Mouse (Mus musculus) layer of hippocampus, adult 9-10 months (tissue): ENCODE results near the gene Adgra3.

ENCODE experiments used
- DNase-seq: peaks from one replicate; pipeline ENCODE4 v3.0.0; 2022; ENCODE audit warnings: low spot score

Gene Adgra3

DNA sequence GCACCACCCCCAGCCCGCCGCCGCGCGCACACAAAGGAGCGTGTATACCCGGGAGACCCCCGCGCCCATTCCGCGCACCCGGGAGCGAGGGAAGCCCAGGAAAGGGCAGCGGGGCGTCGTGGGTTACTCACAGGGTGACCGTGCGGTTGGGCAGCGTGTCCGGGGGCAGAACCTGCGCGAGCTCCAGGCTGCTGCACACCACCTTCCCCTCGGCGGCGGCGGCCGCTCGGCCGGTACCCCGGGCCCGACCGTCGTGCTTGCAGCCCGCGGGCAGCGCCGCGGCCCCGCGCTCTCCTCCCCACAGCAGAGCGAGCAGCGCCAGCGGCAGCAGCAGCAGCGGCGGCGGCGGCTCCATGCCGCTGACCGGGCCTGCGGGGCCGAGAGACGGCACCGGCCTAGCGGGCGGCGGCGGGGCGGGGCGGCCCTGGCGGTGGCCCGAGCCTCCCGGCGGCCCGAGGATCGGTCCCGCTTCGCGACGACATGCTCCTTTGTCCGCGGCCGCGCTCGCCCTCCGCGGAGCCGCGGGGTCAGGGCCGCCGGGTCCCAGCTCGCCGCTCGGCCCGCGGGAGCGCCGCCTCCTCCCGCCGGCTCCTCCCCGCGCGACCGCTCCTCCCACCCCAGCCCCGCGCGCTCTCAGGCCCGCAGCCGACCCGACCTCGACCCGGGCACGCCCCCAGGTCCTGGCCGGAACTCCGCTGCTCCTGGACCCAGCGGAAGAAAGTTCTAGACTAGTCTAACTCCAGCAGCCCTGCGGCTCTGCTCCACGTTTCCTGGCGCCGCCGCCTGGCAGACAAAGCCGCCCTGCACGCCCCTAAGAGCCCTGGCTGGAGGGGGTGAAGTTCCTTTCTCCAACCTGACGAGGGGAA is at the start of gene Adgra3:
Gene Adgra3, minus strand, starts transcription at position 586 of the 866 bp plus-strand sequence.
- DNase-seq, result no peak

DNA sequence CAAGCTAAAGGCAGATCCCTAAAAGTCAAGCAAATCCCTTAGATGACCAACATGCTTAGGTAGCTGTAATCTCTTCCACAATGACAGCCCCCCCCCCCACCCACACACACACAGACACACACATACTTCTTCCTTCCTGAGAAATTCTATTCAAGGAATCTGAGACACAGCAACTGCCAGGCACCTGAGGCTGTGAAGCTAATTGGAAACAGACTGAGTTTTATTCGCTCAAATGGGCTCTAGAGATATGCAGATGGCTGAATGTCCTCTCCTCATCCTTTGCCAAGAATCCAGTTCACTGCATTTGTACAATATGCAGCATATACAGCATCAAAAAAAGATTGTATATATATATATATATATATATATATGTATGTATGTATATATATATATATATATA is 24.6 kb upstream of the Adgra3 start:
- no peak for DNase-seq

DNA sequence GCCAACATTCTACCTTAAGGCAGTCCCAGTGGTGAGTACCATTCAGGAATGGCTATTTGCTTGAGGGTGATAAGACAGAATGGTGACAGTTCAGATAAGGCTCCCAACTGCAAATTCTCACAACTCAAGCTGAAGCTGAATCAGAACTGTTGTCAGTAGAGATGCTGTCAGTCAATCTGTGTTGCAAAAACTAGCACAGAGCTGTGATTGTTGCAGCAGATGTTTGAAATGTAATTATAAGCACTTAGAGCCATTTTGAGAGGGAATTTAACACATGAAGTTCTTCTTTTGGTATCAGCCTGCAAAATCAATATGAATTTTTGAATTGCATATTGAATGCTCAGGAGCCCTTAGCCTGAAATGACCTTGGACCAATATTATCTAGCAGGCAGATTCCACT is 15.4 kb upstream of the Adgra3 start:
- DNase-seq, result no peak

- no peak for DNase-seq
Observed at GRCm38 (mm10) chr5:50064236-50064635, 5.4 kb upstream of the Adgra3 start.

DNA sequence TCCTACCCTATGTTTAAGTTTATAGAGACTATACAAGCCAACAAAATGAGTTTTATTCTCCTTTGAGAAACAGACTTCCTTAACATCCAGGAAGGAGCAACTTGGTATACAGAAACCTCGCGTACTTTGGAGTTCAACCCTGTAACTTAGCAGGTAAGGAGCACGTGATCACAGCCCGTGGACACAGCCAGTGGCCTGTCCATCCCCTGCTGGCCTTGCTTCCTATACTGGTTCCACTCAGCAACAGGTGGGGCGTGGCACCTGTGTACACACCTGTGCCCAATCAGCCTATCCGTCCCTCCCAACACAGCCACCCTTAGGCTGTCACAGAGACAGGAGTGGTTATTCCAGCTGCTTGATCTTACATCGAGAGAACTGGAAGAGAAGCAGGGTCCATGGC is 780 bp upstream of the Adgra3 start:
- DNase-seq, result no peak

GRCm38 (mm10) chr5:50057612-50058420 is 990 bp downstream of the Adgra3 start:
- DNase-seq, result no peak

- DNase-seq, result no peak
Observed at GRCm38 (mm10) chr5:50052456-50052855, 6.3 kb downstream of the Adgra3 start.

DNA sequence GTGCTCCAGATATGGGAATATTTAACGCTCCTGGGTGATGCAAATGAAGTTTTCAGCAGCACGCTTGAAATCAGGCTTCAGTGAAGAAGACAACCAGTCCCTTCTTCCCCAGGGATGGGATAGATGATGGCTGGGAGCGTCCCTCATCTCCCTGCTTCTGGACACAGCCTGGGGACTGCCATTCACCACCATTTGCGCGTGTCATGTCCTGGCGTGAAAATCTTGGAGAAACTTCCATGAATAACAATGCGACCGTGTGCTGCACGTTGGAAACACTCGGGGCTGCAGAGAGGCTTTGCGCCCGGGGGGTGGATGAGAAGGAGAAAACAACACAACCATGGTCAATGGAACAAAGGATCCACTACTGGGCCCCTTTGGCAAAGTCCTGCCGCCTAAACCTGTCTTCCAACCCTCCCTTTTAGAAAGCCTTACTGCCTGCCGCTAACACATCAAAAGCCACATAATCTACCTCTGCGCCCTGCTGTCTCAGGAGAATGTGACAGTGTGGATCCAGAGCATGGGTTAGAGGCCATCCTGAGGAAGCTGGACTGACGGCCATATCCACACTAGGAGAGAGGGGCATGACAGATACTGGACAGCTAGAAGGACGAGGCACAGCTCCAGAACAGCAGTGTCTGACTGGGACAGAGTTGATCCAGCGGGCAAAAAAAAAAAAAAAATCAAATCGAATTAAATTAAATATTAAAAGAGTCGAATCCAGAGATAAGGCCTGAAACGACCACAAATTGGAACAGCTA is 8.0 kb downstream of the Adgra3 start:
- DNase-seq, result no peak

- DNase-seq, result no peak
Observed at GRCm38 (mm10) chr5:50050037-50050436, 8.8 kb downstream of the Adgra3 start.

DNA sequence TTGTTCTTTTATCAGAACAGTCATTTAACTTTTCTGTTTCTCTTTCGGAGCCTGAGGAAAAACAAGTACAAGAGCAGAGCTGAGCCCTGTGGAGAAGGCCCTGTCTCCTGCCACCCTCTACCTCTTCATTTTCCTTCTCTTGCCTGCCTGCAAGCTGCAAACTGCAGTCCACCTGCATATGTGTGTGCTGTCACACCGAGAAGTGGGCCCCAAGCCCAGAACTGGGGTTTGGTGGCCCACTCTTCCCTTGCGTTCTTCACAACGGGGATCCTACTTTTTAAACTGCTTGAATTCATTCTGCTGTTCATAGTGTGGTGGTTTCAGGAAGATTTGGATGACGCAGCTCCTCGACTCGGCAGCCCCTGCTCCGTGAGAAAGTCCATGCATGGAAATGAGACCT is 9.3 kb downstream of the Adgra3 start:
- no peak for DNase-seq

GRCm38 (mm10) chr5:50048960-50049359 is 9.8 kb downstream of the Adgra3 start:
- DNase-seq, result no peak

- DNase-seq, result no peak
Observed at GRCm38 (mm10) chr5:50048271-50048851, 10.4 kb downstream of the Adgra3 start.

- DNase-seq, result no peak
Observed at GRCm38 (mm10) chr5:50045180-50045579, 13.6 kb downstream of the Adgra3 start.

GRCm38 (mm10) chr5:50043677-50044076 is 15.1 kb downstream of the Adgra3 start:
- no peak for DNase-seq

- no peak for DNase-seq
Observed at GRCm38 (mm10) chr5:50042274-50042943, 16.4 kb downstream of the Adgra3 start.

GRCm38 (mm10) chr5:50039521-50039920 is 19.3 kb downstream of the Adgra3 start:
- DNase-seq, result no peak

DNA sequence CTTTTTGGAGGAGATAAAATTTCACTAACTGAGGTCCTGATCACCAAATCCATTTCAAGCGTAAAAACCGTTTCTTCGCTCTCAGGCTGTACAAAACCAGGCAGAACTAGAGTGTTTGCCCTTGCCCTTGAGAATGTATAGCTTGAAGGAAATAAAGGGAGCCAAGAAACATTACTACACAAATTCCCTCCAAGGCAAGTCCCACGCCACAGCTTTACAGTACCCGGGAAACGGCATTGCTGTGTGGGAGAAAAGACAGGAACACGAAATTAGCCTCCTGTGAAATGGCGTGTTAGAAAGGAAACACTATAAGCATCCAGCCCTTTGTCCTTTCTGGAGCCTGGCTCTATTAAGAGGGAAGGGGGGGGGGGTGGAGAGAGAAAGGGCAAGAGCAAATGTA is 21.1 kb downstream of the Adgra3 start:
- DNase-seq, result no peak

- no peak for DNase-seq
Observed at GRCm38 (mm10) chr5:50034900-50035514, 23.8 kb downstream of the Adgra3 start.

- no peak for DNase-seq
Observed at GRCm38 (mm10) chr5:50034231-50034630, 24.6 kb downstream of the Adgra3 start.

- no peak for DNase-seq
Observed at GRCm38 (mm10) chr5:50033660-50034059, 25.1 kb downstream of the Adgra3 start.

- peak; percentile 33 for DNase-seq
Observed at GRCm38 (mm10) chr5:50032332-50032731, 26.5 kb downstream of the Adgra3 start.
